Mouse (Mus musculus) layer of hippocampus, adult 11-12 months (tissue): ENCODE measurements around the gene Zfp622.
"Not testable (repeated sequence)": the region's sequence is repeated elsewhere in the genome, so short reads cannot be mapped to it uniquely, and the experiment has no call there.

Source experiments
- DNase-seq: peaks from one replicate; pipeline ENCODE4 v3.0.0; 2022; ENCODE audit warnings: low spot score

Gene Zfp622

DNA sequence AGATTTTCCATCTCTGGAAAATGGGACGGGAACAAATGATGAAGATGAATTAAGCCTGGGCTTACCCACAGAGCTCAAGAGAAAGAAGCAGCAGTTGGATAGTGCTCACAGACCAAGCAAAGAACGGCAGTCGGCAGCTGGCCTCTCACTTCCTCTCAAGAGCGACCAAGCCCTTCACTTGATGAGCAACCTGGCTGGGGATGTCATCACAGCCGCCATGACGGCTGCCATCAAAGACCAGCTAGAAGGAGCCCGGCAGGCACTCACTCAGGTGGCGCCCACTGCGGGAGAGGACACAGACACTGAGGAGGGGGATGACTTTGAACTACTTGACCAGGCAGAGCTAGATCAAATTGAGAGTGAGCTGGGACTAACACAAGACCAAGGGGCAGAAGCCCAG is 12.6 kb upstream of the Zfp622 start:
- no peak for DNase-seq

DNA sequence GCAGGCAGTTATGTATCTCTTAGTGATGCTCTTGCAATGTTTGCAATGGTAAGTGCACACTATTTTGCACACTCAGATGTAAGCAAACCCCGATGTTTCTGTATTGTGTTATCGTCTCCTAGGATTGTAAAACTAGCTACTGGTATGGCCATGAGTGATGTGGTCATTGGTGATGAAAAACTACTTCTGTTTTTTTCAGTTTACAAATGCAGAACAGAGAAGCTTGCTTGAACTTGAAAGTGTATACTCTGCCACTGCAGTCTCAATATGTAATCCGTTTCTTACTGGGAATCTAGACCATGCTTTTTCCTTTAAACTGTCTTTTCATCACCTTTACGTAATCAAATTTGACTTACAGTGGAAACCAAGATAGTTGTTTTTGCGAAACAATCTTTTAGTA is 11.4 kb upstream of the Zfp622 start:
- no peak for DNase-seq

GRCm38 (mm10) chr15:25974352-25974751 is 9.8 kb upstream of the Zfp622 start:
- DNase-seq = no peak

- no peak for DNase-seq
Observed at GRCm38 (mm10) chr15:25975810-25976209, 8.4 kb upstream of the Zfp622 start.

- DNase-seq = not testable (repeated sequence)
Observed at GRCm38 (mm10) chr15:25983614-25984013, 552 bp upstream of the Zfp622 start.

DNA sequence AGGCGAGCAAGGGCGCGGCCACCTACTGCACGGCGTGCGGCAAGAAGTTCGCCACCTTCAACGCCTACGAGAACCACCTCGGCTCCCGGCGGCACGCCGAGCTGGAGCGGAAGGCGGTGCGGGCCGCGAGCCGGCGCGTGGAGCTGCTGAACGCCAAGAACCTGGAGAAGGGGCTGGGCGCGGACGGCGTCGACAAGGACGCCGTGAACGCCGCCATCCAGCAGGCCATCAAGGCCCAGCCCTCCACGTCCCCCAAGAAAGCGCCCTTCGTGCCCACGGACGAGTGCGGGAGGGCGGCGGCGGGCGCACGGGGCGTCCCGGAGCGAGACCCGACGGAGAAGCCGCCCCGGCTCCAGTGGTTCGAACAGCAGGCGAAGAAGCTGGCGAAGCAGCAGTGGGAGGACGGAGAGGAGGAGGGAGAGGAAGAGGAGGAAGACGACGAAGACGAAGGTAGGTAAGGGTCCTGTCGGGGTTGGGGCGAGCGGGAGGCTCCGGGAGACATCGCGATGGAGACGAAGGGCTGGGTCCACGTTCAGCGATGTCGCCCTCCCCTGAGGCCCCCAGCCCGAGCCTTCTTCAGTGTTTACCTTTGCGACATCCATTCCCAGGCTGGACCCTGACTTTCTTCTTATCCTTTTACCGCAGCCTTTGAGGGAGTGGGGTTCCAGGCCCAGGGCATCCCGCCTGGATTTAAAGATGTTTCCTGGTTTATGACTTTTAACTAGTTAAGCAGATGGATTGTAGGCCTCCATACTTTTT is 747 bp downstream of the Zfp622 start:
- no peak for DNase-seq

DNA sequence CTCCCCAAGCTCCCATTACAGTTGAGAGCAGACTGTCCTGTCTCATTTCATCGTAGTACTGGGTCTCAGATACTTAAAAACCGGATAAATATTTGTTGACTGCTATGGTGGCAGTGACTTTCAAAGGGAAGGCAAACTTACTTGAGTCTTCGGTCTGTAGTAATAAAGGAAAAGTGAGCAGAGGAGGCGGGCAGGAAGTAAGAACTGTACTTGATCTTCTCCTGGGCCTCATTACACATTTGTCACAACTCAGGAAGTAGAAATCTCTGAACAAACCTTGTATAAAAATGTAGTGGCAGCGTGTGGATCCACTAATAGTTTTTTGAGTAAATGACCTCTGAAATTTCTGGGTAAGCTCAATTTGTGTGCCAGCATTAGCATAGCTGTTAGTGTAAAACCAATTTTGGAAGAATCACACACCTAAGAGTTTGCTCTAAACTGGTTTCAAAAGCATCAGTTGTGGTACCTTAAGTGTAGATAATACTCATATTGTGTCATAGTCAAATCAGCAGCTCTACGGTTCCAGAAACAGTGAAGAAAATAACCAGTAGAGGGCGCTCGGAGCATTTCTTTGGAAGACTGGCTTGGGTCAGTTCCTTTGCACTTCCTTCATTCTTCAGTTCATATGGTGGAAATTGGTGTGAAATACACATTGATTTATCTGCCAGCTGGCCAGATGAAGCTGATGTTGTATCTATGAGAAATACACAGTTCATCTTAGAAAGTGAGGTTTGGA is 9.0 kb downstream of the Zfp622 start:
- DNase-seq = peak; percentile 75

DNA sequence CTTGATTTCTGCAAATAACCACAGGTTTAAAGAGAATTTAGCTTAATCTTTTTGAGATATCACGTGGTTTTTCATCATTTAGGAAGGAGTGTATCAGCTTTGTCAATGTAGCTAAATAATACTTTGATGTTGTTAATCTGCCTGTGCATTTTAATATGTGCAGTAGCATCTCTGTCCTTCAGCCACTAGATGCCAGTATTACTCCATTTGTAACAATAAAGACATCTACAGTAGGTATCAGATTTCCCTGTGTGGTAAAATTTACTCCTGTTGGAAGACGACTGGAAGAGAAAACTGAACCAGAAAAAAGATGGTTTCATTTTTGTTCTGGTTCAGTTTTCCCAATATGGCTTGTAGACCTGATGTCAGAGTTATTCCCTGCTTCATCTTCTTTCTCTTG is 11.4 kb downstream of the Zfp622 start:
- no peak for DNase-seq

- DNase-seq = not testable (repeated sequence)
Observed at GRCm38 (mm10) chr15:25999545-25999944, 15.4 kb downstream of the Zfp622 start.

DNA sequence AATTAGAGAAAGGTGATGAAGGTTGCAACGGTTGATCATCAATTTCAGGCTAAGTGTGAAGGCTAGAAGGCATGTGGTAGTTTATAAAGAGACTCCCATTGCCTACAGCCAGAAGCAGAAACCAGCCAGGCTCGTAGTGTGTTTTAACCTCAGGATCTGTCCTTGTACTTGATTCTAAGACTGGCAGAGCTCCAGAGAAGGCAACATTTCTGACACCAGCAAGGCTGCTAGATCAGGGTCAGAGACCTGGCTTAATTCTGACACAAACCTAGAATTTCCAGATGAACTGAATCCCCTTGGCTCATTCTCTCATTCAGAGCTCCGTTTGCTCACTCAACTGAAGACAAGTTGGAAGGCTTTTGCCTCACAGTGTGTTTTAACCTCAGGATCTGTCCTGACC is 24.5 kb downstream of the Zfp622 start:
- DNase-seq = no peak

- no peak for DNase-seq
Observed at GRCm38 (mm10) chr15:26012891-26013290, 28.7 kb downstream of the Zfp622 start.

GRCm38 (mm10) chr15:26015979-26016665 is 32.0 kb downstream of the Zfp622 start:
- DNase-seq = no peak

GRCm38 (mm10) chr15:26021721-26022120 is 37.6 kb downstream of the Zfp622 start:
- no peak for DNase-seq

DNA sequence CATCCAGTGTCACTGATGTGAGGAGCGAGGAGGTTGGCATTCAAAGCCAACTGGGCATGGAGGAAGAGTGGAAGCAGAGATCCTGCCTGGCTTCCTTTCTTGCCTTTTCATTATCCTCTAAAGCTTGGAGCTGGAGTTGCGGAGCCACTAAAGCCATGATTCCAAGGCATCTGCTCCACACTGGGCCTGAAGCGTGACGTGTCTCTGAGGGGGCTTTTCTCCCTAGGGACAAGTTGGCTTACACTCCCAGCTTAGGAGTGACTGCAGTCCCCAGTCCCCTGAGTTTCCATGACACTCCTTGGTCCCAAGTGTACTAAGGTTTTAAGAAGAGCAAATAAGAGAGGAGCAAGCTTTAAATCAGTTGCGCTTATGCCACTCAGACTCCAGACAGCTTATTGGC is 38.5 kb downstream of the Zfp622 start:
- DNase-seq = no peak

GRCm38 (mm10) chr15:26031692-26032091 is 47.5 kb downstream of the Zfp622 start:
- DNase-seq = no peak

GRCm38 (mm10) chr15:26040567-26040966 is 56.4 kb downstream of the Zfp622 start:
- DNase-seq = no peak

DNA sequence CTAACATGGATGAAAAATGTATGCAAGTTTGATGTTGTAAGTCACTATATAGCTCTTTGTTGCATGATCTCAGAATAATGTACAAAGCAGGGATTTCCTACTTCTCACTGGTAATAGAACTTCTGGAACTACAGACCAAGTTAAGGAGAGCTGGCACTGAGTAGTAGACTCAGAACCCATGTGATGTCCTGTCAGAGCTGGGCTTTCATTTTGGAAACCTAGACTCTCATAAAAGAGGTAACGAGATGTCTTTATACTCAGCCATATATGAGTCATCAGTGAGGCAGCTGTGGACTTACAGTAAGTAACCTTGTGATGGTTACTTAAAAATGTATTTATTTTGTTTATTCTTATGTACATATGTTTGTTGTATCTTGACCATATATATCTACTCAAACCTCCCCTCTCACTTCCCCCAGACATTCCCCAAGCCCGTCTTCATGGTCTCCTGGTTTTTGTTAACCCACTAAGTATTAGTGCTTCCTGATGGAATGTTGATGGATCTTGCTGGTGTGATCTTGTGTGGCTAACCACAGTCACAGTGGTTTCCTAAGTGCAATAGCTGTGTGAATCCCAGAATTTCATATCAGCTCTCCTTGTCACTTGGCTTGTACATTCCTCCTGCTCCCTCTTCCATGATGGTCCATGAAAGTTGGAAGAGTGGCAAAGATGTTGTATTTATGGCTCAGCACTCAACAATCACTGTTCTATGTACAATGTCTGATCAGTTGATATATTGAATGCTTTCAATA is 57.2 kb downstream of the Zfp622 start:
- no peak for DNase-seq
